Mouse (Mus musculus): ENCODE results near the gene Mfsd13b.

The Mfsd13b gene

GRCm38 (mm10) chr7:121043004-121043403 lies 60.7 kb downstream of the Mfsd13b start:
- no peak for DNase-seq (ENCODE audit: low read depth, low spot score)

- DNase-seq (ENCODE audit: low read depth, low spot score), result no peak
Measured at GRCm38 (mm10) chr7:121043510-121043909, 61.2 kb downstream of the Mfsd13b start.

GRCm38 (mm10) chr7:121044251-121044650 lies 61.9 kb downstream of the Mfsd13b start:
- no peak for DNase-seq (ENCODE audit: low read depth, low spot score)

- DNase-seq (ENCODE audit: low read depth, low spot score), result no peak
Measured at GRCm38 (mm10) chr7:121045671-121046453, 63.6 kb downstream of the Mfsd13b start.

- DNase-seq (ENCODE audit: low read depth, low spot score), result no peak
Measured at GRCm38 (mm10) chr7:121047624-121048023, 65.3 kb downstream of the Mfsd13b start.

GRCm38 (mm10) chr7:121053071-121053470 lies 70.8 kb downstream of the Mfsd13b start:
- no peak for DNase-seq (ENCODE audit: low read depth, low spot score)

- DNase-seq (ENCODE audit: low read depth, low spot score), result no peak
Measured at GRCm38 (mm10) chr7:121059477-121060218, 77.3 kb downstream of the Mfsd13b start.

GRCm38 (mm10) chr7:121064309-121064708 lies 82.0 kb downstream of the Mfsd13b start:
- DNase-seq (ENCODE audit: low read depth, low spot score), result no peak

Measured in forelimb bud, embryonic 11.5 days (tissue).